Mouse (Mus musculus) lung, embryonic 15.5 days (tissue): ENCODE measurements around the gene Itsn1. TPM values are rescaled to one million over a fixed set of nuclear protein-coding genes. Genes with fewer than 3 reads are reported as not detected.

Experiments used
- ATAC-seq: fragments of 200-750 bp; cut with Nextera tagmentation; 2 replicates; pipeline ENCODE4 v1.8.0; 2017; ENCODE audit warnings: moderate number of reproducible peaks, borderline replicate concordance; ENCODE audit not compliant: low FRiP score, low TSS enrichment; ENCODE audit errors: extremely low read depth
- H3K27ac ChIP-seq: fragments of 300-500 bp; sonication (generic); 2 replicates; pipeline ENCODE4 v1.5.1; 2015; ENCODE audit warnings: moderate library complexity, mild to moderate bottlenecking, inconsistent platforms
- H3K27me3 ChIP-seq: fragments of 300-500 bp; sonication (generic); 2 replicates; pipeline ENCODE4 v1.6.1; 2015; ENCODE audit warnings: inconsistent platforms
- H3K36me3 ChIP-seq: fragments of 300-500 bp; sonication (generic); 2 replicates; pipeline ENCODE4 v1.6.1; 2015; ENCODE audit warnings: inconsistent platforms
- H3K4me1 ChIP-seq: fragments of 300-500 bp; sonication (generic); 2 replicates; pipeline ENCODE4 v1.6.1; 2015; ENCODE audit warnings: inconsistent platforms
- H3K4me2 ChIP-seq: fragments of 300-500 bp; sonication (generic); 2 replicates; pipeline ENCODE4 v1.6.1; 2015; ENCODE audit warnings: inconsistent platforms, mild to moderate bottlenecking, moderate library complexity
- H3K4me3 ChIP-seq: fragments of 300-500 bp; sonication (generic); 2 replicates; pipeline ENCODE4 v1.5.1; 2015; ENCODE audit warnings: mild to moderate bottlenecking, inconsistent platforms
- H3K9ac ChIP-seq: fragments of 300-500 bp; sonication (generic); 2 replicates; pipeline ENCODE4 v1.6.1; 2015; ENCODE audit warnings: inconsistent platforms
- H3K9me3 ChIP-seq: fragments of 300-500 bp; sonication (generic); 2 replicates; pipeline ENCODE4 v1.6.1; 2016; ENCODE audit warnings: inconsistent platforms
- WGBS: fragments of 180-500 bp; shearing (Covaris S2); methylation state at CpG from one replicate; pipeline ENCODE4 v1.1.7; 2015; 5-methylcytosine and 5-hydroxymethylcytosine counted together
- polyA plus RNA-seq: library from polyadenylated mRNA; unstranded; fragments of >200 nt; fragmentation: Nextera tagmentation; extraction: Ambion mirVana; gene quantifications from 2 replicates; pipeline ENCODE4 v1.2.1, GENCODE M21; 2015

Itsn1 gene
- polyA plus RNA-seq, 1 experiment from 2014 or later: 20.3 TPM

GRCm38 (mm10) chr16:91931078-91932013, 202.3 kb downstream of the Itsn1 start:
- peak; percentile 94 for ATAC-seq
- Histone ChIP-seq H3K27ac (peak overlapping the region; percentile 74), H3K4me1 (peaks cover 6% of the 10 kb centered on the region), H3K4me2 (peak overlapping the region; percentile 66), H3K9me3 (no peaks in the 10 kb centered on the region), H3K9ac (peak overlapping the region; percentile 97), H3K4me3 (peak overlapping the region; percentile 85), H3K27me3 (no peaks in the 10 kb centered on the region), H3K36me3 (peaks cover 32% of the 10 kb centered on the region)
- under 1% methylated on average over 53 of the region's 53 CpGs for WGBS

- Histone ChIP-seq H3K27ac (no peak overlapping the region), H3K36me3 (peaks cover 23% of the 10 kb centered on the region), H3K4me1 (peaks cover 6% of the 10 kb centered on the region), H3K27me3 (no peaks in the 10 kb centered on the region), H3K9me3 (no peaks in the 10 kb centered on the region), H3K9ac (no peak overlapping the region), H3K4me3 (peak overlapping the region; percentile 85), H3K4me2 (peak overlapping the region; percentile 47)
- no peak for ATAC-seq
- WGBS: 53% methylated on average over 8 of the region's 8 CpGs
Observed at GRCm38 (mm10) chr16:91932082-91932690, 203.1 kb downstream of the Itsn1 start.

GRCm38 (mm10) chr16:91932843-91933518, 203.9 kb downstream of the Itsn1 start:
- Histone ChIP-seq H3K4me2 (no peak overlapping the region), H3K36me3 (peaks cover 15% of the 10 kb centered on the region), H3K9me3 (no peaks in the 10 kb centered on the region), H3K4me3 (no peak overlapping the region), H3K27me3 (no peaks in the 10 kb centered on the region), H3K4me1 (peaks cover 6% of the 10 kb centered on the region), H3K9ac (no peak overlapping the region), H3K27ac (no peak overlapping the region)
- 61% methylated on average over 6 of the region's 10 CpGs for WGBS
- no peak for ATAC-seq

GRCm38 (mm10) chr16:91935108-91935507, 206.0 kb downstream of the Itsn1 start:
- Histone ChIP-seq H3K9ac (no peak overlapping the region), H3K4me1 (peaks cover 4% of the 10 kb centered on the region), H3K4me2 (no peak overlapping the region), H3K36me3 (no peaks in the 10 kb centered on the region), H3K27me3 (no peaks in the 10 kb centered on the region), H3K9me3 (no peaks in the 10 kb centered on the region), H3K27ac (no peak overlapping the region), H3K4me3 (no peak overlapping the region)
- ATAC-seq: no peak
- WGBS: 31% methylated on average over 8 of the region's 8 CpGs

GRCm38 (mm10) chr16:91935726-91936125, 206.6 kb downstream of the Itsn1 start:
- H3K4me2 ChIP-seq: no peak overlapping the region
- H3K27me3 ChIP-seq: no peaks in the 10 kb centered on the region
- ATAC-seq: no peak
- H3K4me3 ChIP-seq: no peak overlapping the region
- H3K9me3 ChIP-seq: no peaks in the 10 kb centered on the region
- H3K27ac ChIP-seq: no peak overlapping the region
- WGBS: 47% methylated on average over 8 of the region's 8 CpGs
- H3K36me3 ChIP-seq: no peaks in the 10 kb centered on the region
- no peaks in the 10 kb centered on the region; the same call in 1 of the 2 replicates for H3K4me1 ChIP-seq
- no peak overlapping the region for H3K9ac ChIP-seq

GRCm38 (mm10) chr16:91936340-91937030, 207.4 kb downstream of the Itsn1 start:
- Histone ChIP-seq H3K27ac (no peak overlapping the region), H3K9me3 (no peaks in the 10 kb centered on the region), H3K4me2 (no peak overlapping the region), H3K36me3 (no peaks in the 10 kb centered on the region), H3K4me3 (no peak overlapping the region), H3K4me1 (no peaks in the 10 kb centered on the region), H3K27me3 (no peaks in the 10 kb centered on the region), H3K9ac (no peak overlapping the region)
- WGBS: 42% methylated on average over 10 of the region's 10 CpGs
- ATAC-seq: no peak

GRCm38 (mm10) chr16:91937281-91937680, 208.2 kb downstream of the Itsn1 start:
- Histone ChIP-seq H3K9ac (no peak overlapping the region), H3K4me2 (no peak overlapping the region), H3K36me3 (no peaks in the 10 kb centered on the region), H3K27me3 (no peaks in the 10 kb centered on the region), H3K4me3 (no peak overlapping the region), H3K4me1 (no peaks in the 10 kb centered on the region), H3K27ac (no peak overlapping the region), H3K9me3 (no peaks in the 10 kb centered on the region)
- 80% methylated on average over 11 of the region's 11 CpGs for WGBS
- no peak for ATAC-seq

GRCm38 (mm10) chr16:91938141-91938540, 209.1 kb downstream of the Itsn1 start:
- no peaks in the 10 kb centered on the region for H3K27me3 ChIP-seq
- H3K9me3 ChIP-seq: no peaks in the 10 kb centered on the region
- H3K36me3 ChIP-seq: no peaks in the 10 kb centered on the region
- no peak overlapping the region for H3K4me3 ChIP-seq
- WGBS: 70% methylated on average over 5 of the region's 5 CpGs
- H3K9ac ChIP-seq: no peak overlapping the region
- H3K4me2 ChIP-seq: no peak overlapping the region
- H3K4me1 ChIP-seq: no peaks in the 10 kb centered on the region
- H3K27ac ChIP-seq: no peak overlapping the region
- ATAC-seq: no peak

GRCm38 (mm10) chr16:91940726-91941125, 211.6 kb downstream of the Itsn1 start:
- Histone ChIP-seq H3K4me1 (no peaks in the 10 kb centered on the region), H3K9me3 (no peaks in the 10 kb centered on the region), H3K4me2 (no peak overlapping the region), H3K36me3 (no peaks in the 10 kb centered on the region), H3K27ac (no peak overlapping the region), H3K9ac (no peak overlapping the region), H3K27me3 (no peaks in the 10 kb centered on the region), H3K4me3 (no peak overlapping the region)
- ATAC-seq: no peak
- WGBS: 49% methylated on average over 6 of the region's 6 CpGs

GRCm38 (mm10) chr16:91942201-91942600, 213.1 kb downstream of the Itsn1 start:
- WGBS: 79% methylated on average over 14 of the region's 14 CpGs
- Histone ChIP-seq H3K9me3 (no peaks in the 10 kb centered on the region), H3K27ac (no peak overlapping the region), H3K27me3 (no peaks in the 10 kb centered on the region), H3K36me3 (no peaks in the 10 kb centered on the region), H3K4me2 (no peak overlapping the region), H3K4me3 (no peak overlapping the region), H3K9ac (no peak overlapping the region), H3K4me1 (no peaks in the 10 kb centered on the region)
- no peak for ATAC-seq

- Histone ChIP-seq H3K27ac (no peak overlapping the region), H3K4me1 (no peaks in the 10 kb centered on the region), H3K9ac (no peak overlapping the region), H3K27me3 (no peaks in the 10 kb centered on the region), H3K36me3 (no peaks in the 10 kb centered on the region), H3K4me3 (no peak overlapping the region), H3K9me3 (no peaks in the 10 kb centered on the region), H3K4me2 (no peak overlapping the region)
- ATAC-seq: no peak
- WGBS: 74% methylated on average over 10 of the region's 10 CpGs
Observed at GRCm38 (mm10) chr16:91946261-91946660, 217.2 kb downstream of the Itsn1 start.
